Mouse (Mus musculus) adrenal gland, postnatal 36 days (tissue): Measurements from ENCODE around the gene Kdelr3. TPM values are rescaled to one million over a fixed set of nuclear protein-coding genes. Genes with fewer than 3 reads are reported as not detected.

Source experiments
- DNase-seq, 2 experiments: peaks; one replicate each; pipeline ENCODE4 v3.0.0; 2021; ENCODE audit warnings: mixed read lengths in 1 of 2
- total RNA-seq, 2 experiments: library from RNA; stranded (reverse); gene quantifications; 2 replicates each; pipeline ENCODE4 v1.2.3; 2021

Kdelr3 gene
- total RNA-seq, 2 experiments from 2014 or later, result 3.6 to 6.3 TPM

GRCm38 (mm10) chr15:79511553-79512320, 4.5 kb upstream of the Kdelr3 start:
- DNase-seq, result peak; percentile 91 to 93

- DNase-seq, result no peak
Measured at GRCm38 (mm10) chr15:79513940-79514339, 2.3 kb upstream of the Kdelr3 start.

GRCm38 (mm10) chr15:79517710-79518109, 1.5 kb downstream of the Kdelr3 start:
- DNase-seq, result no peak

- DNase-seq, result no peak
Measured at GRCm38 (mm10) chr15:79518571-79518970, 2.4 kb downstream of the Kdelr3 start.

GRCm38 (mm10) chr15:79519400-79520220, 3.4 kb downstream of the Kdelr3 start:
- no peak for DNase-seq

GRCm38 (mm10) chr15:79525564-79525963, 9.4 kb downstream of the Kdelr3 start:
- DNase-seq, result no peak

- DNase-seq, result no peak
Measured at GRCm38 (mm10) chr15:79525979-79526768, 10.0 kb downstream of the Kdelr3 start.

- DNase-seq, result no peak
Measured at GRCm38 (mm10) chr15:79527192-79527591, 11.0 kb downstream of the Kdelr3 start.

- DNase-seq, result no peak
Measured at GRCm38 (mm10) chr15:79527991-79528639, 11.9 kb downstream of the Kdelr3 start.

- no peak for DNase-seq
Measured at GRCm38 (mm10) chr15:79529935-79530334, 13.7 kb downstream of the Kdelr3 start.

- DNase-seq, result no peak
Measured at GRCm38 (mm10) chr15:79533796-79534195, 17.6 kb downstream of the Kdelr3 start.

GRCm38 (mm10) chr15:79543968-79544367, 27.8 kb downstream of the Kdelr3 start:
- DNase-seq, result no peak

- DNase-seq, result no peak
Measured at GRCm38 (mm10) chr15:79545496-79545895, 29.3 kb downstream of the Kdelr3 start.

- DNase-seq, result peak; percentile 82 to 85
Measured at GRCm38 (mm10) chr15:79545921-79546399, 29.7 kb downstream of the Kdelr3 start.

- DNase-seq, result peak; percentile 98 to 99
Measured at GRCm38 (mm10) chr15:79546410-79547288, 30.4 kb downstream of the Kdelr3 start, which contains the start of gene Ddx17. Gene Ddx17, minus strand, starts transcription at chr15:79546741.

- peak in 1 of 2 experiments; percentile 33 for DNase-seq
Measured at GRCm38 (mm10) chr15:79547289-79547820, 31.1 kb downstream of the Kdelr3 start.

GRCm38 (mm10) chr15:79548226-79548625, 32.0 kb downstream of the Kdelr3 start:
- DNase-seq, result no peak

GRCm38 (mm10) chr15:79552566-79552965, 36.4 kb downstream of the Kdelr3 start:
- no peak for DNase-seq

GRCm38 (mm10) chr15:79559649-79560048, 43.4 kb downstream of the Kdelr3 start:
- DNase-seq, result no peak

- no peak for DNase-seq
Measured at GRCm38 (mm10) chr15:79562417-79562816, 46.2 kb downstream of the Kdelr3 start.
